Mouse (Mus musculus): ENCODE data around the gene Ppp6r3. TPM values are rescaled to one million over a fixed set of nuclear protein-coding genes. Genes with fewer than 3 reads are reported as not detected.
"Not testable (repeated sequence)": the region's sequence is repeated elsewhere in the genome, so short reads cannot be mapped to it uniquely, and the experiment has no call there.

Ppp6r3 gene
- 10 to 100 TPM; 79.6 to 91.7 TPM for total RNA-seq (2021)

DNA sequence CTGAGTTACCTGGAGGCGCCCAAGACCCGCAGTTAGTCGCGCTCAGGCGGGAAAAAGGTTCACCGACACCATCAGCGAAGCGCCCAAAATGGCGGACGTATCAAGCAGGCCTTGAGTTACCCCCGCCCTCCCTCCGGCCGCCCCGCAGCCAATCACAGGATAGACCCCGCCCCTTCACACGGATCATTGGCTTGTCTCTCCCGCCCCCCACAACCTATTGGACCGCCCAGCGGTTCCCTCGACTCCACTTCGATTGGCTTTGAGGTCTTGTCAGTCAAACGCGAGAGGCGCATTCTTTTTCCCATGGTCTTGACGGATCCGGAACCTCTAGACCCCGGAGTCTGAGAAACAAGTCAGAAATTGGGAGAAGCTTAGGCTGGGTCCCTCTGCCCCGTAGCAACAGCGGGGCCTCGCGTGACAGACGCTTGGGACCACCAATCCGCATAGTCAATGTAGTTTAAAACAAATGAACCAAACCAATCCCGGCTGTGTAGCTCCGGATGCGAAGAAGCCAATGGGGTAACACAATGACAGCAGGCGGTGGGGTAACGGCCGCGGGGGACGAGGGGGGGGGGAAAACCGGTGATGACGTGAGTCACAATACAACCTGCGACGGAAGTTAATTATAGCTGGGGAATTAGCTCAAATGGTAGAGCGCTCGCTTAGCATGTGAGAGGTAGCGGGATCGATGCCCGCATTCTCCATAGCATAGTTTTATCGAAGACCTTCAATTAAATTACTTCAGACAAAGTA is at the start of gene Ppp6r3:
TSS of gene Ppp6r3 (minus strand) at position 118 of the 753 bp plus-strand sequence.
- peak; percentile 85 to 94 for DNase-seq (ENCODE audit: extremely low spot score in 1 of 2, low spot score in 1 of 2)

DNA sequence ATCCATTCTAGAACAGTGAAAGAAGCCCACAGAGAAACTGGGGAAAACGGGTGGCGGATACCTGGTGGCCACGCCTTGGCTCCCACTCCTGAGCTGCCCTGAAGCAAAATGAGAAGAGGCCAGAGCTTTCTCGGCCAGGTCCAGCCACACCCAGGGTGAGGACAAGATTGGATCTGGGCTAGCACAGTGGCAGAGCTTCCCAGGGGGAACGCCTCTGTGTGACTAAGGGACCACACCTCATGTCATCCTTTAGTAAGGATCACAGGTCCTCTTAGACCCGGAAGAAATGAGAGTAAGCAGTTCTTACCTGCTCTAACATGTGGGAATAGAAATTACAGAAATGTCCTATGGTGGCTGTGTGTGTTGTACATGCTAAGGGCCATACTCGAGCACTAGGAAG is 49.6 kb upstream of the Ppp6r3 start:
- DNase-seq (ENCODE audit: extremely low spot score in 1 of 2, low spot score in 1 of 2): no peak

DNA sequence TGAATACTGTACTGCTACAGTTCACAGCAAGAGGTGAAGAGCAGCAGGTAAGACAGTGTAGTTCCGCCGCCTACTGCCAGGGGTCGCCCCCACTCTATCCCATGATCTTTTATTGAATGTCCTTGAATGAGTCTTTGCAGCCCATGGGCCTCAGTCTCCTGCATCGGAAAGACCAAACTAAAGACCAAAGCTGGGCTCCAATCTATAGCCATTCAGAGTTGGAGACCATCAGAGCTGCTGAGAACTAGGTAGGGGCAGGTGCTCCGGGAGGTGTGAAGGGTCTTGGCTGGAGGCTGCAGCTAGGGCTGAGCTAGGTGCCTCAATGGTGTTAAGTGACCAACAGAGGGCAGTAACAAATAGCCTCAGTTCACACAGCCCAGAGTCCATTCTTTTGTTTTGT is 48.3 kb upstream of the Ppp6r3 start:
- DNase-seq (ENCODE audit: extremely low spot score in 1 of 2, low spot score in 1 of 2): peak in 1 of 2 experiments; percentile 58

DNA sequence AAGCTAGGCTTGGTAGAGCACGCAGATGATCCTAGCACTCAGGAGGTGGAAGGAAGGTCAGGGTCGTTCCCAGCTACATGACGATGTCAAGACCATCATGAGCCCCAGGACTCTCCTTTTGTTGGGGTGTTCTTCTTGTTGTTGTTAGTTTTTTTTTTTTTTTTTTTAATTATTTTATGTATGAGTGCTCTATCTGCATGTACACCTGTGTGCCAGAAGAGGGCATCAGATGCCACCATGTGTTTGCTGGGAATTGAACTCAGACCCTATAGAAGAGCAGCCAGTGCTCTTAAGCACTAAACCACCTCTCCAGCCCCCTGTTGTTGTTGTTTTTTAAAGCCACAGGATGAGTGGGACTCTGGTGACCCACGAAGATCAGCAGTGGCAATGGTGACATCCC is 47.7 kb upstream of the Ppp6r3 start:
- no peak for DNase-seq (ENCODE audit: extremely low spot score in 1 of 2, low spot score in 1 of 2)

DNA sequence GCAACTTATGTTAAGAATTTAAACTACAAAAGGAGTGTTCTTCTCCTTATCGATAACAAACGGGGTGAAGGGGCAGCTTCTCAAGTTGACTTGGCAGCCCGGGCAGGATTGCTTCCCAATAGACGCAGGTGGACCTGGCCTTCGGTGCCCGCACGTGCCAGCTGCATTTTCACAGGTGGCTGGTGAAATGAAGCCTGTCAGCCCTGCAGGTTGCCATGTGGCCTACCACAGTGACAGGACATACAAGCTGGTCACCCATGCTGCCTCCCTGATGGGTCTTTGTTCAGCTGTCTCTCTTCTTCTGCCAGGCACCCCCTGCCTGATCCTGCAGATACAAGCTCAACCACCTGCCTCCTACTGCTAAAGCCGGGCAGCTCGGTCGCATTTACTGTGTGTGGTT is 45.3 kb upstream of the Ppp6r3 start:
- DNase-seq (ENCODE audit: extremely low spot score in 1 of 2, low spot score in 1 of 2): no peak

DNA sequence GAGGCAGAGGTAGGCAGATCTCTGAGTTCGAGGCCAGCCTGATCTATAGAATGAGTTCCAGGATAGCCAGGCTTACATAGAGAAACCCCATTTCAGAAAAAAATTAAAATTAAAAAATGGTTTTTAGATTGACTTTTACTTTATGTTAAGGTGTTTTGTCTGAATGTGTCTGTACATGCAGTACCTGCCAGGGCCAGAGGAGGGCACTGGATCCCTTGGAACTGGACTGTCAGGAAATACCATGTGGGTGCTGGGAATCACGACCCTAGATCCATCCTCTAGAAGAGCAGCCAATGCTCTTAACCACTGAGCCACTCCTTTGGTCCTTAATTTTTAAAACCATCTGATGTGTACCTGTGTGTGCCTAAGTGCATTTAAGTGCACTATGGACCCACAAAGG is 43.8 kb upstream of the Ppp6r3 start:
- no peak for DNase-seq (ENCODE audit: extremely low spot score in 1 of 2, low spot score in 1 of 2)

DNA sequence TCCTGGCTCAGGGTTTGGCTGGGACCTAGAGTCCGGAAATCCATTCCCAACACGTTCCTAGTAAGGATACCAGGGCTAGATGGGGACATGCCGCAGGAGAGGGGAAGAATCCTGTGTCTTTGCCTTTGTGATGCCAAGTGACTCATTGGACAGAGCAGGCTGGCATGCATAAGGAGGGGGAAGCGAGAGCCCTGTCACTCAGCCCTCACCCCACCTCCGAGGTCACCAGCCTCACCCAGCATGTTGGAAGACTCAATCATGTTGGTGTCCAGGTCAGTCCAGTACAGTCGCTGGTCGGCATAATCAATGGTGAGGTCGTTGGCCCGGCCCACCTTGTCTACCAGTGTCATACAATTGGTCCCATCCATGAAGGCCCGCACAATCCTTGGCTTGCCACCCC is 38.4 kb upstream of the Ppp6r3 start:
- DNase-seq (ENCODE audit: extremely low spot score in 1 of 2, low spot score in 1 of 2): no peak

DNA sequence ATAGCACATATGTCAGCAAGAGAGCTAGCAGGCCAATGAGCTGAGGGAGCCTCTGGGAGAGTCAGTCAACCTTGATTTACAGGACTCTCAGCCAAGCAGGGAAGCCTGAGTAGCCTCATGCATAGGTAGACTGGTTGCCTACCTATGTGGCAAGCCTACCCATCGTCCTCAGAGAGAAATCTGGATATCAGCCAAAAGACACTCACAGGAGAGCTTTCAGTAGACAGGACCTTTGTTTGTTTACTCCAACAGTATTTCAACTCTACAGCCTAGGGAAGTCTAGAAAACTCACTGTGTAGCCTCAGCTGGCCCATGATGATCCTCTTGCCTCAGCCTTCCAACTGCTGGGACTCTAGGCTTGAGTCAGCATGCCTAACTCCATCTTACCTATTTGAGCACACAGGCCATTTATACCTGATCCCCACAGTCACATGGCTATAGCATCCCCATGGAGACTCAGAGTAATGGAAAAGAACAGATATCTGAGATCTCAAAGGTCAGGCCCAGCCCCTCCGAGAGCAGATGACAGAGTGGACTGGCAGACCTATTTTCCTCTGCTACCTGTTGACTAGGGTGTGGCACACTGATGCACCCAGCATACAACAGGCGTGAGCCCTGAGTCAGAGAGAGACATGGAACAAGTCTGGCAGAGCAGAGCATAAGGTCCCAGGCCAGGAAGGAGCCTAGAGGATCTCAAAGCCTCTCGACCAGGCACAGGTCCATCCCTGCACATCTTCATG is 37.2 kb upstream of the Ppp6r3 start:
- no peak for DNase-seq (ENCODE audit: extremely low spot score in 1 of 2, low spot score in 1 of 2)

DNA sequence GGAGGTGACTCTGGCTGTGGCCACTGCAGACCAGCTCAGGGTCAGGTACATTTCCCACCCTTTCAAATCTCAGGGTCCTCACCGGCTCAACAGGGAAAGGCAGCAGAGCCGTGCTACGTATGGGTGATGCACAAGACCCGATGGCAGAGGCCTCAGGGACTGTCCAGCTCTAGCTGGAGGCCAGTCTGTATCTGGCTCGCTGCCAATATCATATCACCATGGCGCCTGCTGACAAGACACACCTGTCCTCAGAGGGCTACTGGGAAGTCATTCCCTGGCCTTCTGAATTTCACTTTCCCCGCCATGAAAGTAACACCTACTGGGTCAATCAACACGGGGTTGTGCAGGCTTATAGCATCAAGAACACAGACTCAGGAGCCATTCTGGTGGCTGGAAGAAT is 36.2 kb upstream of the Ppp6r3 start:
- DNase-seq (ENCODE audit: extremely low spot score in 1 of 2, low spot score in 1 of 2): no peak

DNA sequence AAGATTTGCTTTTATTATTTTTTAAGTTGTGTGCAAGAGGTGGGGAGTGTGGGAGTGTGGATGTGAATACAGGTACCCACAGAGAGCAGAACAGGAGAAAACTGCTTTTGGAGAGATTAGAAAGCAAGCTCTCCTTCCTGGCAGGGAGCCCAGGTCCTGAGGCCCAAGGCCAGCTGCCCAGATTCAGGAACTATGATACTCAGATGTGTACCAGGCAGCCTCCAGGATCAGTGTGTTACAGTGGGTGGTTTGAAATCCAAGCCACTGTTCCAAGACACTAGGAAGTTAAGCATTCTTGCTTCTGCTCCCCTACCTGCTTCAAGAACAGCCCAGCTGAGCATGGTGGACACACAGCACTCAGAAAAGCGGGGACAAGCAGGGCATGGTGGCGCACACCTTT is 35.3 kb upstream of the Ppp6r3 start:
- DNase-seq (ENCODE audit: extremely low spot score in 1 of 2, low spot score in 1 of 2): no peak

DNA sequence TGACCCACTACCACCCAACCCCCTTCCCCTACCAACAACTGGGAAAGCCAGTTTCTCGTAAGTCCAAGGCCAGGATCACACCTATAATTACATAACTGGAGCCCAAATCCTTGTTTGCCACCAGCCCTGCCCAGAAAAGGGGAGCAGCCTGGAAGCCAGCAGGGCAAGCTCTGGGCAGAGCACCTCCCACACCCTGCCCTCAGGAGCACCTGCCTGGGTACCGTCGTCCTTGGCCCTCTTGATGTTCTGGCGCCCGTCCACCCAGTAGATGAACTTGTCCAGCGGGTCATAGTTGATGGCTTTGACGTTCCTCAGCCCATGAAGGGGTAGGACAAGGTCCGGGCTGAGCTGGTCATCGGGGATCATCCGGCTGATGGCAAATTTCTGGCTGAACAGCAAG is 34.3 kb upstream of the Ppp6r3 start:
- no peak for DNase-seq (ENCODE audit: extremely low spot score in 1 of 2, low spot score in 1 of 2)

DNA sequence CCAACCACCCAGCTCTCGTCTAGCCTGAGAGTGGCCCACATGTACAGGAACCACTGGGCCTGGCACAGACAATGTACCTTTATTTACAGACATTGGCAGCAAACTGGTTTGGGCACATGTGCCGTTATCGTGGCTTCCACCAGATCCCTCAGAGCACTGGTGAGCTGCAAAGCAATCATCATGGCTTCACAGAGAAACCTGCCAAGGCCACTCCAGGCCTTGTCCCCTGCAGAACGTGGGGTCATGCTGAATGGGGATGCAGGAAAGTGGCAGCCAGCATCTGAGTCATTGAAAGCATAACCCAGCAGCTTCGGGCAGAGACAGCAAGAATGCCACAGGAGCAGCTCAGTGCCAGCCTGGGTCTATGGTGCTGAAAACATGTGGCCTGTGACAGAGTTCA is 18.8 kb upstream of the Ppp6r3 start:
- DNase-seq (ENCODE audit: extremely low spot score in 1 of 2, low spot score in 1 of 2): no peak

DNA sequence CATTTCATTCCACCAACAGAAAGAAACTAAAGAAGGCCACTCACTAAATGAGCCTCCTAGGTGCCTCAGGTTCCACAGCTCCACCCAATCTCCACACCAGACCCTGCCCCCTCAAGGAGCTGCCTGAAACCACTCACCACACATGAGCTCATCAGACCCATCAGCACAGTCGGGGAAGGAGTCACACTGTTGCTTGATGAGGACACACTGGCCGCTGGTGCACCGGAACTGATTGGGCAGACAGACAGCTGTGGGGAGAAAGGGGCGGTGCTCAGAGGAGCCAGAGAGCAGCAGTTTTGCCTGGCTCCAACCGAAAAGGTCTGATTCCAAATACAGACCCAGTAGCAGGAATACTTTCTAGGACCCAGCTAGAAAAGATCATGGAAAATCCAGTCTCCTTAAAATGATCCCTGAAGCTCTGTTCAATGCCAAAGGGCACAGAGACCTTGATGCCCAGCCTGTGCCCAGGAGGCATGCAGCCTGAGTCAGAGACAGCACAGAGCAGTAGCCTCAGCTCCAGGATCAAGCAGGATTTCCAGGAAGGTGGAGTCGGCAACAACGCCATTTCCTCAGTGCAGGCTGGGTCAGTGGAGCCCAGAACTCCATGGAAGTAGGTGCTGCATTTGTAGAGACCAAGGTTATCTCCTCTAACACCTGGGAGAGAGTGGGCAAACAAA is 18.0 kb upstream of the Ppp6r3 start:
- no peak for DNase-seq (ENCODE audit: extremely low spot score in 1 of 2, low spot score in 1 of 2)

DNA sequence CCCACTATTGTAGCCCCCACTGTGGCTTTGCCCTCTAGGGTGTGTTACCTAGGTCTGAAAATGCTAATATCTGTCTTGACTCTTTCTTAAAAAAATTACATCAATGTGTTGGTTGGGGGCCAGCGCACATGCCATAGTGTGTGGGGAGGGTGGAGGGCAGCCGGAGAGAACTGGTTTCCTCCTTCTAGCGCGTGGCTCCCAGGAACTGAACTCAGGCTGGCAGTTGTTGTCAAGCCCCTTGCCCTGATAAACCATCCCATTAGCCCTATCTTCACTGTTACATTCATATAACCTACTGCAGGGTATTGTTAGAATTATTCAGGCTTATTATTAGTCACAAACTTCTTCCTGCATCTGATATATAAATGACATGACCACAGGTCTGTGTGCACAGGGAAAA is 14.4 kb upstream of the Ppp6r3 start:
- no peak for DNase-seq (ENCODE audit: extremely low spot score in 1 of 2, low spot score in 1 of 2)

DNA sequence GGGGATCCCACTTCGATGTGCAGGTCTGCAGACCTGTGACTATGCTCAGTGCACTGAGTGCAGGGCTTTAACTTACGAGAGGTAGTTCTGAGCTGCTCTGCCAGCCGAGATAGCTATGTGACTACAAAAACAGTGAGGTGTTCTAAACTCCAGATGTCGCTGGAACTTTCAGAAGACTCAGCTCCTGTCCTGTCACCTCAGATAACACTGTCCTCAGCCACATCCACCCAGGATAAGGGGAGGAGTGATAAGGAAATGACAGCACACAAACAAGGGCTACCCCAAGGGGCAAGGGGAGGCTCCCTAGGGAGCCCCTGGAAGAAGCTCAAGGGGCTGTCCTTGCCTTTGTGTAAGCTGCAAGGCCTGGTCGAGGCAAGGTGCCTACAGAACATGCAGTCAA is 14.0 kb upstream of the Ppp6r3 start:
- no peak for DNase-seq (ENCODE audit: extremely low spot score in 1 of 2, low spot score in 1 of 2)

DNA sequence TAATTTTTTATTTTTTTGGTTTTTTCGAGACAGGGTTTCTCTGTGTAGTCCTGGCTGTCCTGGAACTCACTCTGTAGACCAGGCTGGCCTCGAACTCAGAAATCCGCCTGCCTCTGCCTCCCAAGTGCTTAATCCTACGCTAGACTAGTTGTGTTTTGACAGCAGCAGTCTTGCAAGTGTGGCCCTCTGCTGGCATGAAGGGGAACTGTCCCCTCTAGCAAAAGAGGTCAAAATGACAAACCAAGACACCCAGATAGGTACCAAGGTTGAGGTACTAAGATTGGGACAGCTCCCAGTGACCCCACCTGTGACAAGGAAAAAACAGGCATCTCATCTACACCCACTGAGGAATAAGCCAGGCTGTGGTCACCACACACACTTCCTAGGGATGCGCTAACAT is 12.2 kb upstream of the Ppp6r3 start:
- DNase-seq (ENCODE audit: extremely low spot score in 1 of 2, low spot score in 1 of 2): not testable (repeated sequence)

DNA sequence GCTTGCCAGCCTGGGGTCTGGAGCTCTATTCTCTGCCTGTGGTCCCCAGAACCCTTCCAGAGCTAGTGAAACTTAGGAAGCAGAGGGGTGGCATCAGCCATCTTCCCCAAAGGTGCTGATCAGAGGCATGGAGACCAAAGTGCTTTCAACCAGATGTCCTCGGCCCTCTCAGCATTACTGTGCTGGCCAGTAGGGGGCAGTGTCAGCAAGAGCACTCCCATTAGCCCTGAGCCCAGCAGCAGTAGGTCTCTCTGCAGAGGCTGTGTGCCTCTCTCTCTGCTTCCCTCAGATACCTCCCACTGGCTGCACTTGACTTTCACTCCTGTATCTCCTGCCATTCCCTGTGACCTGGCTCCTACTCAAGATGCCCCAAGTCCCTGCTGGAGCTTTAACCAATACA is 11.0 kb upstream of the Ppp6r3 start:
- DNase-seq (ENCODE audit: extremely low spot score in 1 of 2, low spot score in 1 of 2): peak; percentile 38 to 67

DNA sequence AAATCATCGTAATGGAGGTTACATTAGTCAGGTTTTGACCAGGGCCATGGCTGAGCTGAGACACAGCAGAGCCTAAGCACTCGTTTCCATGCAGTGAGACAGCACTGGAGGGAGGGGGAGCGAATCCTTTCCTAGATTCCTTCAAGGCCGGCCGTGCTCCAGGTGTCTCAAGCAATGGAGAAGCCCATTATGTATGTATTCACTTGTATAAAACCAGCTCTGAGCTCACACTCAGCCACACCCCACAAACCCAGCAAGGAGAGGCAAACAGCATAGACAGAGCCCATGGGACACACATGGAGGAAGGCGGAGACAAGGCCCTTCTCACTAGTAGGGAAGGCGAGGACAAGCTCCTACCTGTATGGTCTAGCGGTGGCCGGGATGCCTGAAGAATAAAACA is 10.5 kb upstream of the Ppp6r3 start:
- no peak for DNase-seq (ENCODE audit: extremely low spot score in 1 of 2, low spot score in 1 of 2)

DNA sequence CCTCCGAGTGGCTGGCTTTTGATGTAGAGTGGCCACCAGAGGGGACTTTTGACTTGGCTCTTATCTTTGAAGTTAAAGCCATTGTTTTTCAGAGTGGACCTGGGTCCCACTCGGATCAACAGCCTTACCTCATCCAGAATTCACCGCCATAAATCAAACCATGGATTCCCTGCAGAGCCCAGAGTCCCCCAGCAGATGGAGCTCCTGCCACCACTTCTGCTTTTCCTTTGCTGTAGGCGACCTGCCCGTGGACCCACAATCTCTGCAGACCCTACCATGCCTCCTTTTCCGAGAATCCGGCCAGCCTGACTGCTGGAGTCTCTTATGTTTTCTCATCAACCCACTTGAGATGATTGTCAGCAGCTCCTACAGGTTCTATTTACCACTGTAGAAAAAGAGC is 5.8 kb upstream of the Ppp6r3 start:
- DNase-seq (ENCODE audit: extremely low spot score in 1 of 2, low spot score in 1 of 2): peak; percentile 63 to 75

DNA sequence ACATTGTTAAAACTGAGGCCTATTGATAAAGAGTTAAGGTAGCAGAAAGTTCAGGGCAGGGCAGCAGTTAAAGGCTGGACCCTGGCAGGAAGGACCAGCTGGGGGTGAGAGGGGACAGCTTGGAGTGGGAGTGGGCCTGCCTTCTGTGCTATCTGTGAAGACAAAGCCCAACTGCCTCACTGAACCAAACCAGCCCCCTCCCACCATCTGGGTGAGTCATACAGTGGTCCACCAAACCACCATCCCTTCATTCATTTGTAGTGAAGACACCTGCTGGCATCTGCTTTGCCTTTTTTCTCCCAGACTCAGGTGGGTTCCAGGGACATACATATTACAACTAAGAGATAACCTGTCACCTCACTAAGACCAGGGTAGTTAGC is 2.4 kb upstream of the Ppp6r3 start:
- DNase-seq (ENCODE audit: extremely low spot score in 1 of 2, low spot score in 1 of 2): no peak

DNA sequence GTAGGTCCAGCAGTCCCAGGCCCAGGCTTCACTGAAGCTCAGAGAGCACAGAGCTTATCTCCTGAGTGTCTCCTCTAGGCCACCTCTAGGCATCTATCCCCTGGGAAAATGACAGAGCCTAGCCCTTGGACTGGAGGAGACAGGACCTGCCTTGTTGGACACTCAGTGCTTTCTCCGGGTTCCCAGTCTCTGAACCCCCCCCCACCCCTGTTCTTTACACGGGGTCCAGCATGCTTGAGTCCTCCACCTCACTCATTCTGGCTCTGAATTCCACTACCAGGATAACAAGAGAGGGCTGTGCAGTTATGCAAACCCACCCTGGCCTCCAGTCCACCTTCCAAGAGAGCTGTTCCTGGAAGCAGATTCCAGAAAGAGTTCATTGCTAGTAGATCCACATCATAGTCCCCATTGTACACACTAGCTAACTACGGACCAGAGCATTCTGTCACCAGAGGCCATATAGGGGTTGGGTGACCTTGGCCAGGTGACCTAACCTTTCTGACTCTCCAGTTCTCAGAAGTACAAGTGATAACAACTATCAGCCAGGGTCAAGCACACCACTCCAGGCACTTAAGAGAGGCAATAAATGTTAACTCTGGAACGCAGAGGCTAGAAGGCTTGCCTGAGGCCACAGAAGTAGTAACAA is 1.8 kb upstream of the Ppp6r3 start:
- DNase-seq (ENCODE audit: extremely low spot score in 1 of 2, low spot score in 1 of 2): no peak
